Mouse (Mus musculus) MEL (cell line): ENCODE data around the gene Zfp385b. TPM values are rescaled to one million over a fixed set of nuclear protein-coding genes. Genes with fewer than 3 reads are reported as not detected.

Experiments
- DNase-seq: peaks from one replicate; pipeline ENCODE4 v3.0.0; 2011; ENCODE audit warnings: low read depth, low spot score
- H3K27ac ChIP-seq: 2 replicates; pipeline ENCODE4 v1.5.1; 2012; ENCODE audit warnings: low read depth, mild to moderate bottlenecking, control low read depth, low read length, moderate library complexity; ENCODE audit not compliant: control insufficient read depth
- H3K27me3 ChIP-seq, 2 experiments: fragments of 150-350 bp in 1 of 2; sonication (generic) in 1 of 2; 2 replicates each; pipeline ENCODE4 v1.6.1; 2012; ENCODE audit warnings: low read length in 2 of 2, mild to moderate bottlenecking in 2 of 2, improper control_type of control experiment in 1 of 2, moderate library complexity in 1 of 2; ENCODE audit not compliant: insufficient read depth in 2 of 2, control insufficient read depth in 1 of 2
- H3K36me3 ChIP-seq, 2 experiments: 2 replicates each; pipeline ENCODE4 v1.6.1; 2012 to 2014; ENCODE audit warnings: low read length in 2 of 2, improper control_type of control experiment in 1 of 2, inconsistent platforms in 1 of 2, mild to moderate bottlenecking in 1 of 2; ENCODE audit not compliant: insufficient read depth in 2 of 2, control insufficient read depth in 1 of 2
- H3K4me1 ChIP-seq, 2 experiments: fragments of 150-350 bp in 1 of 2; sonication (generic) in 1 of 2; 2 replicates each; pipeline ENCODE4 v1.6.1; 2012; ENCODE audit warnings: low read length in 2 of 2, improper control_type of control experiment in 1 of 2, mild to moderate bottlenecking in 1 of 2; ENCODE audit not compliant: insufficient read depth in 2 of 2, control insufficient read depth in 1 of 2
- H3K4me3 ChIP-seq, 2 experiments: fragments of 150-350 bp in 1 of 2; sonication (generic) in 1 of 2; 2 replicates each; pipeline ENCODE4 v1.5.1; 2012; ENCODE audit warnings: low read depth in 2 of 2, low read length in 2 of 2, mild to moderate bottlenecking in 2 of 2, moderate library complexity in 2 of 2, control low read depth in 1 of 2, improper control_type of control experiment in 1 of 2; ENCODE audit not compliant: control insufficient read depth in 1 of 2, insufficient read depth in 1 of 2
- H3K79me2 ChIP-seq: 2 replicates; pipeline ENCODE4 v1.6.1; 2012; ENCODE audit warnings: mild to moderate bottlenecking, low read length, moderate library complexity; ENCODE audit not compliant: control insufficient read depth, poor library complexity, insufficient read depth
- H3K9ac ChIP-seq: 2 replicates; pipeline ENCODE4 v1.6.1; 2012; ENCODE audit warnings: low read depth, mild to moderate bottlenecking, control low read depth, low read length, moderate library complexity; ENCODE audit not compliant: control insufficient read depth, poor library complexity, severe bottlenecking
- H3K9me3 ChIP-seq: fragments of 150-350 bp; sonication (generic); replicated peaks from 2 replicates; pipeline ENCODE4 v1.6.1; 2012; ENCODE audit warnings: mild to moderate bottlenecking, low read length, improper control_type of control experiment, moderate library complexity; ENCODE audit not compliant: insufficient read depth
- GABPA ChIP-seq: IDR thresholded peaks from 2 replicates; pipeline ENCODE4 v1.6.1; 2012; ENCODE audit warnings: low read depth, mild to moderate bottlenecking, inconsistent platforms, low read length, improper control_type of control experiment, moderate library complexity
- HCFC1 ChIP-seq: IDR thresholded peaks from 2 replicates; pipeline ENCODE4 v1.6.1; 2012; ENCODE audit warnings: low read depth, mild to moderate bottlenecking, inconsistent platforms, low read length, improper control_type of control experiment, moderate library complexity
- JUND ChIP-seq: IDR thresholded peaks from 2 replicates; pipeline ENCODE4 v1.6.1; 2011; ENCODE audit warnings: low read depth, mild to moderate bottlenecking, improper control_type of control experiment, low read length
- KAT2A ChIP-seq: conservative IDR thresholded peaks from 2 replicates; pipeline ENCODE4 v1.6.1; 2012; ENCODE audit warnings: low read depth, low read length, improper control_type of control experiment, inconsistent platforms
- MAZ ChIP-seq: IDR thresholded peaks from 2 replicates; pipeline ENCODE4 v1.6.1; 2012; ENCODE audit warnings: low read depth, mild to moderate bottlenecking, inconsistent platforms, low read length, improper control_type of control experiment
- MEF2A ChIP-seq: IDR thresholded peaks from 2 replicates; pipeline ENCODE4 v1.6.1; 2014; ENCODE audit warnings: low read depth, mild to moderate bottlenecking, inconsistent platforms, low read length, improper control_type of control experiment; ENCODE audit not compliant: poor library complexity, insufficient replicate concordance, severe bottlenecking; ENCODE audit errors: extremely low read depth
- MYB ChIP-seq: IDR thresholded peaks from 2 replicates; pipeline ENCODE4 v1.6.1; 2011; ENCODE audit warnings: mild to moderate bottlenecking, low read depth, low read length, improper control_type of control experiment
- NELFE ChIP-seq: IDR thresholded peaks from 2 replicates; pipeline ENCODE4 v1.6.1; 2011; ENCODE audit warnings: low read depth, low read length, improper control_type of control experiment
- POLR2A ChIP-seq, 2 experiments: IDR thresholded peaks; 2 replicates each; pipeline ENCODE4 v1.6.1; 2011 to 2012; ENCODE audit warnings: low read length in 2 of 2, mild to moderate bottlenecking in 2 of 2, control low read depth in 1 of 2, improper control_type of control experiment in 1 of 2, low read depth in 1 of 2, moderate library complexity in 1 of 2; ENCODE audit not compliant: control insufficient read depth in 1 of 2, insufficient read depth in 1 of 2, poor library complexity in 1 of 2
- SIN3A ChIP-seq: IDR thresholded peaks from 2 replicates; pipeline ENCODE4 v1.6.1; 2012; ENCODE audit warnings: low read length, improper control_type of control experiment, inconsistent platforms
- SMC3 ChIP-seq: IDR thresholded peaks from 2 replicates; pipeline ENCODE4 v1.6.1; 2011; ENCODE audit warnings: low read depth, low read length, improper control_type of control experiment
- TCF12 ChIP-seq: IDR thresholded peaks from 2 replicates; pipeline ENCODE4 v1.6.1; 2014; ENCODE audit warnings: low read depth, mild to moderate bottlenecking, inconsistent platforms, low read length, improper control_type of control experiment, moderate library complexity
- USF2 ChIP-seq, 2 experiments: IDR thresholded peaks; 2 replicates each; pipeline ENCODE4 v1.6.1; 2011 to 2012; ENCODE audit warnings: improper control_type of control experiment in 2 of 2, low read length in 2 of 2, borderline replicate concordance in 1 of 2, inconsistent platforms in 1 of 2, low read depth in 1 of 2, mild to moderate bottlenecking in 1 of 2; ENCODE audit not compliant: insufficient read depth in 1 of 2
- ZC3H11A ChIP-seq: IDR thresholded peaks from 2 replicates; pipeline ENCODE4 v1.6.1; 2012; ENCODE audit warnings: low read depth, mild to moderate bottlenecking, inconsistent platforms, low read length, improper control_type of control experiment
- ZNF384 ChIP-seq: IDR thresholded peaks from 2 replicates; pipeline ENCODE4 v1.6.1; 2012; ENCODE audit warnings: low read depth, mild to moderate bottlenecking, inconsistent platforms, low read length, improper control_type of control experiment
- polyA plus RNA-seq, 2 experiments: library from polyadenylated mRNA; stranded (reverse) in 1 of 2; unstranded in 1 of 2; fragments of >175 nt in 1 of 2; fragments of >200 nt in 1 of 2; gene quantifications; 2 replicates each; pipeline versions ENCODE4 v1.2.1 to v1.2.4; 2012; ENCODE audit warnings: low replicate concordance in 2 of 2, low read depth in 1 of 2; ENCODE audit not compliant: insufficient read length in 2 of 2, insufficient read depth in 1 of 2, missing spikeins in 1 of 2
- total RNA-seq: library from RNA; depleted of rRNA; stranded (reverse); fragments of 300-350 nt; gene quantifications from 2 replicates; pipeline ENCODE4 v1.2.3, GENCODE M21; 2012

Zfp385b gene
- total and polyA plus RNA-seq, 3 experiments, result not detected

- TF ChIP-seq HCFC1, result no peak
- TF ChIP-seq NELFE, result no peak
- TF ChIP-seq ZNF384, result no peak
- no peak for TF ChIP-seq SMC3
- no peak for TF ChIP-seq MEF2A
- no peak for TF ChIP-seq TCF12
- no peaks in the 10 kb centered on the region for H3K4me1 ChIP-seq
- no peak overlapping the region for H3K9ac ChIP-seq
- no peaks in the 10 kb centered on the region for H3K79me2 ChIP-seq
- no peak overlapping the region for H3K4me3 ChIP-seq
- no peak overlapping the region for H3K27ac ChIP-seq
- no peak for DNase-seq
- H3K9me3 ChIP-seq, result no peaks in the 10 kb centered on the region
- H3K27me3 ChIP-seq, result no peaks in the 10 kb centered on the region
- no peaks in the 10 kb centered on the region for H3K36me3 ChIP-seq
These were observed 321.5 kb downstream of the Zfp385b start for GRCm38 (mm10) chr2:77497942-77498341.

- no peaks in the 10 kb centered on the region for H3K4me1 ChIP-seq
- no peak overlapping the region for H3K27ac ChIP-seq
- no peaks in the 10 kb centered on the region for H3K9me3 ChIP-seq
- DNase-seq, result no peak
- TF ChIP-seq SMC3, result no peak
- no peak for TF ChIP-seq KAT2A
- TF ChIP-seq SIN3A, result no peak
- TF ChIP-seq ZC3H11A, result no peak
- no peak for TF ChIP-seq POLR2A (IDR thresholded peaks at IDR 0.05; ENCODE audit: control insufficient read depth in 1 of 2, insufficient read depth in 1 of 2, low read depth in 1 of 2, low read length in 2 of 2, poor library complexity in 1 of 2)
- TF ChIP-seq GABPA, result no peak
- TF ChIP-seq USF2 (IDR thresholded peaks at IDR 0.05; ENCODE audit: borderline replicate concordance in 1 of 2, insufficient read depth in 1 of 2, low read depth in 1 of 2, low read length in 2 of 2), result no peak
- TF ChIP-seq NELFE, result no peak
- no peak for TF ChIP-seq MAZ
- no peak for TF ChIP-seq JUND
- no peak for TF ChIP-seq MYB
- H3K9ac ChIP-seq, result no peak overlapping the region
- H3K79me2 ChIP-seq, result no peaks in the 10 kb centered on the region
- H3K27me3 ChIP-seq, result no peaks in the 10 kb centered on the region
- no peaks in the 10 kb centered on the region for H3K36me3 ChIP-seq
- H3K4me3 ChIP-seq, result no peak overlapping the region
These were observed 323.4 kb downstream of the Zfp385b start for GRCm38 (mm10) chr2:77496071-77496470.

GRCm38 (mm10) chr2:77495344-77495743, 324.1 kb downstream of the Zfp385b start:
- Histone ChIP-seq H3K36me3 (no peaks in the 10 kb centered on the region), H3K9ac (no peak overlapping the region), H3K4me3 (no peak overlapping the region), H3K9me3 (no peaks in the 10 kb centered on the region)
- TF ChIP-seq SMC3 (no peak), MYB (no peak), ZC3H11A (no peak)
- TF ChIP-seq, all 39 proteins: peak for 0
- H3K27ac ChIP-seq, result no peak overlapping the region
- H3K4me1 ChIP-seq, result no peaks in the 10 kb centered on the region
- H3K27me3 ChIP-seq, result no peaks in the 10 kb centered on the region
- no peaks in the 10 kb centered on the region for H3K79me2 ChIP-seq
- DNase-seq, result no peak
